Mouse (Mus musculus) adrenal gland, adult (tissue): ENCODE data around the gene Uri1.

ENCODE experiments used
- DNase-seq, 2 experiments: peaks; one replicate each; pipeline ENCODE4 v3.0.0; 2022 to 2023; ENCODE audit warnings: low spot score in 1 of 2; ENCODE audit not compliant: inconsistent age in 2 of 2

Gene Uri1

GRCm38 (mm10) chr7:38023451-38023850 lies at the start of gene Uri1:
Gene Uri1 (minus strand): TSS chr7:38023551.
- no peak for DNase-seq

GRCm38 (mm10) chr7:38071065-38071464 lies 47.7 kb upstream of the Uri1 start:
- DNase-seq = no peak

GRCm38 (mm10) chr7:38070663-38071062 lies 47.3 kb upstream of the Uri1 start:
- DNase-seq = peak; percentile 42 to 50

GRCm38 (mm10) chr7:38064431-38064830 lies 41.1 kb upstream of the Uri1 start:
- no peak for DNase-seq

GRCm38 (mm10) chr7:38061060-38061970 lies 38.0 kb upstream of the Uri1 start:
- peak; percentile 87 to 97 for DNase-seq

GRCm38 (mm10) chr7:38059636-38060330 lies 36.4 kb upstream of the Uri1 start:
- no peak for DNase-seq

GRCm38 (mm10) chr7:38059096-38059495 lies 35.7 kb upstream of the Uri1 start:
- DNase-seq = no peak

GRCm38 (mm10) chr7:38055996-38056395 lies 32.6 kb upstream of the Uri1 start:
- no peak for DNase-seq

- no peak for DNase-seq
Measured at GRCm38 (mm10) chr7:38054246-38054645, 30.9 kb upstream of the Uri1 start.

GRCm38 (mm10) chr7:38047229-38047628 lies 23.9 kb upstream of the Uri1 start:
- no peak for DNase-seq

GRCm38 (mm10) chr7:38041244-38041643 lies 17.9 kb upstream of the Uri1 start:
- DNase-seq = no peak

- DNase-seq = no peak
Measured at GRCm38 (mm10) chr7:38037586-38037985, 14.2 kb upstream of the Uri1 start.

- DNase-seq = no peak
Measured at GRCm38 (mm10) chr7:38031183-38031582, 7.8 kb upstream of the Uri1 start.

GRCm38 (mm10) chr7:38030606-38031005 lies 7.3 kb upstream of the Uri1 start:
- no peak for DNase-seq

GRCm38 (mm10) chr7:38029986-38030385 lies 6.6 kb upstream of the Uri1 start:
- no peak for DNase-seq

GRCm38 (mm10) chr7:38029083-38029482 lies 5.7 kb upstream of the Uri1 start:
- no peak for DNase-seq

- no peak for DNase-seq
Measured at GRCm38 (mm10) chr7:38027940-38028600, 4.7 kb upstream of the Uri1 start.

- no peak for DNase-seq
Measured at GRCm38 (mm10) chr7:38024839-38025238, 1.5 kb upstream of the Uri1 start.

GRCm38 (mm10) chr7:38019770-38020169 lies 3.6 kb downstream of the Uri1 start:
- DNase-seq = no peak

GRCm38 (mm10) chr7:38019369-38019749 lies 4.0 kb downstream of the Uri1 start:
- peak; percentile 92 to 96 for DNase-seq
